Comparison of ENCODE assay signal across 8 mouse cellular contexts in the genomic region with DNA sequence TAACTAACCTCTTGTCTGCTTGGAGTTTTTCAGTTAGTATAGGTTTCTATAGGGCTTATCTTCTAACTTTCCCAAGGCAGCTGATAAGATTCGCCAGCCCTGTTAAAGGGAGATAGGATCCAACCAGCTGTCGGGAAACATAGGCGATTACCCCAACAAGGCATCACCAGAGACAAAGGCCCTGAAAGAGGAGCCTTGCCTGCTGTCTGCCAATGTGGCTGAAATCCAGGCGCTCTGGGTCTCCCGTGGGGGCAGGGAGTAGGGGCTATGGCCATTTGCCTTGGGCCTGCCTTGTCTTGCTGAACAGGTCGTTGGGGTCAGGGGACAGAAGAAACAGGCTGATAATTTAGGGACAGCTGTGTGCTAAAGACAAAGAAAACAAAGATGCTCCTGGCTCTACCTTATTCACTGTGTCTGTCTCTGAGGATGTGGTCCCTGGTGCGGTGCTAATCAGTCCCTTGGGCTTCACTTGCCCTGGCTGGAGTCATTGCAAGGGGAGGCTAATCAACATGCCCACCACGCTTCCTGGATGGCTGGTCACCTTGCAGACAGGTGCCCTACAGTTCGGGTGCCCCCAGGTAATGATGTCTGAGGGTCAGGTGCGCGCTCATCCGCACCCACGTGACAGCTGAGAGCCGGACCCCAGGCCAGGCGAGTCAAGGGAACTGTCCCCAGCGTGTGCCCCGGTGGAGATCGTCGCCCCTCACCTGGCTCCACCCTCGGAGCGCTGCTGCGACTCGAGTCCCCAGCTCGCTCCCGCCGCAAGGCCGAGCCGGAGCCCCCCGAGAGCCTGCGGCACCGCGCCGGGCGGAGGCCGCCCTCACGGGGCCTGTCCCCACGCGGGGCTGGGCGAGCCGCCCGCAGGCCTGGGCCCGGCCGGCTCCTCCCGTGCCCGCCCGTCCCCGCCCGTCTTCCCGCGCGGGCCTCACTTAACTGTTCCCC. TPM values are rescaled to one million over a fixed set of nuclear protein-coding genes. Genes with fewer than 3 reads are reported as not detected.
DNase-seq lines count a peak whose midpoint lies in the region; ATAC-seq lines count a peak whose summit lies in the region.

No protein-coding gene starts in this region.

- H3K4me2 ChIP-seq in intestine, embryonic 15.5 days (replicated peaks): peak overlapping the region; percentile 91
- peak overlapping the region; percentile 98 for H3K4me2 ChIP-seq in liver, embryonic 11.5 days
- peak overlapping the region; percentile 90 for H3K4me2 ChIP-seq in neural tube, embryonic 13.5 days

- peaks cover 19% of the 10 kb centered on the region for H3K4me1 ChIP-seq in intestine, embryonic 15.5 days (replicated peaks)
- H3K4me1 ChIP-seq in liver, embryonic 11.5 days (replicated peaks; ENCODE audit: control insufficient read depth, insufficient read depth, low read length): peaks cover 28% of the 10 kb centered on the region
- peaks cover 56% of the 10 kb centered on the region for H3K4me1 ChIP-seq in neural tube, embryonic 13.5 days (replicated peaks)

- peak overlapping the region; percentile 78 for H3K4me3 ChIP-seq in intestine, embryonic 15.5 days (replicated peaks)
- H3K4me3 ChIP-seq in liver, embryonic 11.5 days (ENCODE audit: low read depth, low read length): peak overlapping the region; percentile 87
- H3K4me3 ChIP-seq in neural tube, embryonic 13.5 days: peak overlapping the region; percentile 83

- DNase-seq in 3134 (ENCODE audit: extremely low read depth, insufficient read length, low spot score): peak; percentile 58
- DNase-seq in MEL-GATA-1-ER (ENCODE audit: extremely low read depth, low read depth): peak; percentile 15
- peak; percentile 43 to 59 for DNase-seq in cerebellum, postnatal 36 days
- peak; percentile 38 for DNase-seq in gastrocnemius, postnatal 14 days
- DNase-seq in liver, embryonic 11.5 days (ENCODE audit: low spot score): peak; percentile 73
- peak; percentile 55 for DNase-seq in thymus, postnatal 4 days

- H3K9ac ChIP-seq in intestine, embryonic 15.5 days: peak overlapping the region; percentile 95
- H3K9ac ChIP-seq in liver, embryonic 11.5 days (ENCODE audit: low read depth, low read length): peak overlapping the region; percentile 96
- H3K9ac ChIP-seq in neural tube, embryonic 13.5 days: peak overlapping the region; percentile 100

- peak; percentile 86 for ATAC-seq in intestine, embryonic 15.5 days
- ATAC-seq in liver, embryonic 11.5 days (replicated peaks; ENCODE audit: low FRiP score): peak; percentile 67
- peak; percentile 73 for ATAC-seq in neural tube, embryonic 13.5 days (ENCODE audit: low read depth)

- no peaks in the 10 kb centered on the region for H3K36me3 ChIP-seq in intestine, embryonic 15.5 days
- no peaks in the 10 kb centered on the region for H3K36me3 ChIP-seq in liver, embryonic 11.5 days (ENCODE audit: control insufficient read depth, insufficient read depth, low read length)
- no peaks in the 10 kb centered on the region for H3K36me3 ChIP-seq in neural tube, embryonic 13.5 days

- intact Hi-C loops in gastrocnemius, postnatal 14 days (cut with DNase I; ENCODE audit: low total_unique reads): no loop called here

- 3% methylated on average over 48 of the region's 51 CpGs for WGBS in intestine, embryonic 15.5 days
- WGBS in liver, embryonic 11.5 days: under 1% methylated on average over 51 of the region's 51 CpGs
- under 1% methylated on average over 51 of the region's 51 CpGs for WGBS in neural tube, embryonic 13.5 days

- H3K9me3 ChIP-seq in intestine, embryonic 15.5 days: no peaks in the 10 kb centered on the region
- no peaks in the 10 kb centered on the region for H3K9me3 ChIP-seq in liver, embryonic 11.5 days (ENCODE audit: control insufficient read depth, low read length)
- no peaks in the 10 kb centered on the region for H3K9me3 ChIP-seq in neural tube, embryonic 13.5 days

- peak overlapping the region; percentile 75 for H3K27ac ChIP-seq in intestine, embryonic 15.5 days
- H3K27ac ChIP-seq in liver, embryonic 11.5 days (ENCODE audit: low read depth, low read length): peak overlapping the region; percentile 91
- peak overlapping the region; percentile 99 for H3K27ac ChIP-seq in neural tube, embryonic 13.5 days (replicated peaks)

- no peaks in the 10 kb centered on the region for H3K27me3 ChIP-seq in intestine, embryonic 15.5 days (replicated peaks)
- no peaks in the 10 kb centered on the region for H3K27me3 ChIP-seq in liver, embryonic 11.5 days (replicated peaks; ENCODE audit: control insufficient read depth, insufficient read depth, low read length)
- no peaks in the 10 kb centered on the region for H3K27me3 ChIP-seq in neural tube, embryonic 13.5 days

RNA-seq across cellular contexts. Expression of gene Mvb12b, which starts 1.1 kb away (rescaled TPM):
- total RNA-seq in gastrocnemius, postnatal 14 days (2021): 10 to 100 TPM; 14.9 to 20.7 TPM
- 12.8 and 15.7 TPM in 2 replicates for polyA plus RNA-seq in intestine, embryonic 15.5 days (2015; fragmentation: Nextera tagmentation; extraction: Ambion mirVana)
- polyA plus RNA-seq in liver, embryonic 11.5 days (2014; fragmentation: Nextera tagmentation; extraction: Ambion mirVana): 17.7 and 18.3 TPM in 2 replicates
- polyA plus RNA-seq in neural tube, embryonic 13.5 days (2015; fragmentation: Nextera tagmentation; extraction: Ambion mirVana): 60.5 and 67.6 TPM in 2 replicates

Comparison
In these comparisons a context has a peak if more than half of its experiments do, and no peak if none do; other contexts are left out.
1. Peak in every context shown above with its lines: DNase-seq, ATAC-seq, H3K4me3 ChIP-seq and H3K27ac ChIP-seq.
2. DNase-seq: peak in every context shown above with its lines; median percentile 73 in liver, embryonic 11.5 days; 58 in 3134; 55 in thymus, postnatal 4 days; 51 in cerebellum, postnatal 36 days; 38 in gastrocnemius, postnatal 14 days; 15 in MEL-GATA-1-ER.